Mouse (Mus musculus): ENCODE measurements around the gene Nsmce4a. TPM values are rescaled to one million over a fixed set of nuclear protein-coding genes. Genes with fewer than 3 reads are reported as not detected.
A peak's percentile ranks its signal among the peaks of the same experiment; 100 is the strongest.
"Not testable (repeated sequence)": the region's sequence is repeated elsewhere in the genome, so short reads cannot be mapped to it uniquely, and the experiment has no call there.

Gene Nsmce4a
- polyA plus RNA-seq, 1 experiment from 2014 or later: 79.4 TPM

GRCm38 (mm10) chr7:130597546-130597945 is 24.6 kb upstream of the Nsmce4a start:
- 28% methylated on average over 6 of the region's 6 CpGs for WGBS

GRCm38 (mm10) chr7:130596079-130596855 is 23.3 kb upstream of the Nsmce4a start:
- ATAC-seq (replicated peaks); H3K9me3 ChIP-seq; H3K27me3 ChIP-seq (replicated peaks); H3K4me3 ChIP-seq; H3K4me2 ChIP-seq; H3K36me3 ChIP-seq (replicated peaks); H3K9ac ChIP-seq; H3K27ac ChIP-seq: not testable (repeated sequence)
- peaks cover 15% of the 10 kb centered on the region for H3K4me1 ChIP-seq
- WGBS: 58% methylated on average over 9 of the region's 19 CpGs

More at GRCm38 (mm10) chr7:130597546-130597945, 24.6 kb upstream of the Nsmce4a start:
- peak overlapping the region; percentile 60; the same call in 1 of the 2 replicates for H3K27ac ChIP-seq
- no peak overlapping the region for H3K4me2 ChIP-seq
- no peaks in the 10 kb centered on the region for H3K36me3 ChIP-seq (replicated peaks)
- no peaks in the 10 kb centered on the region for H3K9me3 ChIP-seq
- peaks cover 15% of the 10 kb centered on the region for H3K4me1 ChIP-seq
- H3K27me3 ChIP-seq (replicated peaks): no peaks in the 10 kb centered on the region
- H3K9ac ChIP-seq: no peak overlapping the region
- H3K4me3 ChIP-seq: no peak overlapping the region
- no peak for ATAC-seq (replicated peaks)

GRCm38 (mm10) chr7:130593375-130594239 is 20.7 kb upstream of the Nsmce4a start:
- not testable (repeated sequence) for H3K9ac ChIP-seq; H3K36me3 ChIP-seq (replicated peaks); H3K4me2 ChIP-seq; H3K27ac ChIP-seq; H3K9me3 ChIP-seq; H3K4me3 ChIP-seq; H3K27me3 ChIP-seq (replicated peaks)
- peaks cover 20% of the 10 kb centered on the region for H3K4me1 ChIP-seq
- ATAC-seq (replicated peaks): peak; percentile 77
- 31% methylated on average over 9 of the region's 11 CpGs for WGBS

- not testable (repeated sequence) for H3K27me3 ChIP-seq (replicated peaks); H3K36me3 ChIP-seq (replicated peaks); H3K27ac ChIP-seq; H3K9me3 ChIP-seq; H3K4me2 ChIP-seq; H3K9ac ChIP-seq; H3K4me3 ChIP-seq
- WGBS: no CpG with 5 or more reads among the region's 11 CpGs
- ATAC-seq (replicated peaks): peak; percentile 21; the same call in 1 of the 2 replicates
- peaks cover 20% of the 10 kb centered on the region for H3K4me1 ChIP-seq
Measured at GRCm38 (mm10) chr7:130592975-130593374, 20.1 kb upstream of the Nsmce4a start.

GRCm38 (mm10) chr7:130590845-130591437 is 18.0 kb upstream of the Nsmce4a start:
- 53% methylated on average over 8 of the region's 8 CpGs for WGBS
- Histone ChIP-seq H3K27ac (no peak overlapping the region), H3K4me3 (no peak overlapping the region), H3K4me2 (no peak overlapping the region), H3K4me1 (peaks cover 8% of the 10 kb centered on the region), H3K27me3 (replicated peaks) (no peaks in the 10 kb centered on the region), H3K36me3 (replicated peaks) (no peaks in the 10 kb centered on the region), H3K9me3 (no peaks in the 10 kb centered on the region), H3K9ac (no peak overlapping the region)
- ATAC-seq (replicated peaks): no peak

GRCm38 (mm10) chr7:130590081-130590828 is 17.3 kb upstream of the Nsmce4a start:
- H3K9me3 ChIP-seq: no peaks in the 10 kb centered on the region
- H3K27me3 ChIP-seq (replicated peaks): no peaks in the 10 kb centered on the region
- H3K4me2 ChIP-seq: no peak overlapping the region
- no peak overlapping the region for H3K4me3 ChIP-seq
- H3K36me3 ChIP-seq (replicated peaks): no peaks in the 10 kb centered on the region
- WGBS: 30% methylated on average over 13 of the region's 13 CpGs
- no peak for ATAC-seq (replicated peaks)
- peaks cover 8% of the 10 kb centered on the region for H3K4me1 ChIP-seq
- no peak overlapping the region for H3K27ac ChIP-seq
- no peak overlapping the region for H3K9ac ChIP-seq

GRCm38 (mm10) chr7:130586521-130587072 is 13.7 kb upstream of the Nsmce4a start:
- 84% methylated on average over 2 of the region's 2 CpGs for WGBS
- Histone ChIP-seq H3K27me3 (replicated peaks) (no peaks in the 10 kb centered on the region), H3K9me3 (no peaks in the 10 kb centered on the region), H3K36me3 (replicated peaks) (no peaks in the 10 kb centered on the region), H3K4me3 (no peak overlapping the region), H3K27ac (no peak overlapping the region), H3K4me2 (no peak overlapping the region), H3K4me1 (0 out of 2 replicates have a peak, but pooled peaks cover 5% of the 10 kb centered on the region), H3K9ac (no peak overlapping the region)
- no peak for ATAC-seq (replicated peaks)

GRCm38 (mm10) chr7:130578607-130579006 is 5.7 kb upstream of the Nsmce4a start:
- 89% methylated on average over 5 of the region's 5 CpGs for WGBS
- no peak overlapping the region for H3K4me3 ChIP-seq

GRCm38 (mm10) chr7:130578066-130578465 is 5.1 kb upstream of the Nsmce4a start:
- ATAC-seq (replicated peaks): no peak
- 95% methylated on average over 2 of the region's 2 CpGs for WGBS
- H3K36me3 ChIP-seq (replicated peaks): no peaks in the 10 kb centered on the region

More at GRCm38 (mm10) chr7:130578607-130579006, 5.7 kb upstream of the Nsmce4a start:
- H3K27me3 ChIP-seq (replicated peaks): no peaks in the 10 kb centered on the region
- no peaks in the 10 kb centered on the region for H3K36me3 ChIP-seq (replicated peaks)
- H3K27ac ChIP-seq: no peak overlapping the region
- H3K9ac ChIP-seq: no peak overlapping the region
- no peak for ATAC-seq (replicated peaks)
- no peak overlapping the region for H3K4me2 ChIP-seq
- no peaks in the 10 kb centered on the region for H3K4me1 ChIP-seq
- no peaks in the 10 kb centered on the region for H3K9me3 ChIP-seq

GRCm38 (mm10) chr7:130577388-130578003 is 4.6 kb upstream of the Nsmce4a start, which contains the start of gene Tacc2:
Gene Tacc2, plus strand, starts transcription at chr7:130577438.
- no peak for ATAC-seq (replicated peaks)
- Histone ChIP-seq H3K9me3 (no peaks in the 10 kb centered on the region), H3K9ac (no peak within 1 kb of the TSS), H3K27me3 (replicated peaks) (no peaks in the 10 kb centered on the region), H3K27ac (no peak within 1 kb of the TSS), H3K4me2 (no peak within 1 kb of the TSS), H3K36me3 (replicated peaks) (no peaks in the 10 kb centered on the region), H3K4me3 (no peak within 1 kb of the TSS), H3K4me1 (no peaks in the 10 kb centered on the region)
- WGBS: 63% methylated on average over 15 of the region's 15 CpGs

More at GRCm38 (mm10) chr7:130578066-130578465, 5.1 kb upstream of the Nsmce4a start:
- Histone ChIP-seq H3K4me3 (no peak overlapping the region), H3K27ac (no peak overlapping the region), H3K9me3 (no peaks in the 10 kb centered on the region), H3K9ac (no peak overlapping the region), H3K4me1 (no peaks in the 10 kb centered on the region), H3K4me2 (no peak overlapping the region), H3K27me3 (replicated peaks) (no peaks in the 10 kb centered on the region)

- Histone ChIP-seq H3K9ac (no peak overlapping the region), H3K4me1 (no peaks in the 10 kb centered on the region), H3K9me3 (no peaks in the 10 kb centered on the region), H3K4me2 (no peak overlapping the region), H3K27ac (no peak overlapping the region), H3K4me3 (no peak overlapping the region), H3K36me3 (replicated peaks) (no peaks in the 10 kb centered on the region), H3K27me3 (replicated peaks) (no peaks in the 10 kb centered on the region)
- whole genome bisulfite sequencing: 34% methylated on average over 10 of the region's 10 CpGs
- no peak for ATAC-seq (replicated peaks)
Measured at GRCm38 (mm10) chr7:130576981-130577380, 4.1 kb upstream of the Nsmce4a start.

Measured in midbrain, embryonic 15.5 days (tissue).